Mouse (Mus musculus) spleen, adult 2 months (tissue): ENCODE results near the gene Tulp4. TPM values are rescaled to one million over a fixed set of nuclear protein-coding genes. Genes with fewer than 3 reads are reported as not detected.

Experiments
- polyA plus RNA-seq: library from polyadenylated mRNA; depleted of rRNA; stranded (reverse); fragments of >200 nt; gene quantifications from 2 replicates; pipeline ENCODE4 v1.2.3, GENCODE M21; 2012; rRNA removed

Tulp4 gene
- polyA plus RNA-seq, 1 experiment: 23.4 TPM

Other genes starting within 250 kb of the Tulp4 start
- gene Synj2, start 165.2 kb upstream of the Tulp4 start, polyA plus RNA-seq: 1.6 and 2.4 TPM in 2 replicates
- 1.7 and 1.8 TPM in 2 replicates for gene Serac1, start 26.7 kb upstream of the Tulp4 start, polyA plus RNA-seq
- 5.4 and 7.1 TPM in 2 replicates for gene Gtf2h5, start 26.7 kb upstream of the Tulp4 start, polyA plus RNA-seq
- 6.7 and 7.8 TPM in 2 replicates for gene Tmem181a, start 150.4 kb downstream of the Tulp4 start, polyA plus RNA-seq
- gene Dynlt1a, start 211.1 kb downstream of the Tulp4 start, polyA plus RNA-seq: 3.7 and 3.9 TPM in 2 replicates